Mouse (Mus musculus) forelimb bud, embryonic 11.5 days (tissue): ENCODE measurements around the gene Phyhd1.

Experiments used
- DNase-seq: peaks from one replicate; pipeline ENCODE4 v3.0.0-alpha.2; 2012; ENCODE audit warnings: low read depth, low spot score

The Phyhd1 gene

GRCm38 (mm10) chr2:30283193-30283592 is 17.2 kb downstream of the Phyhd1 start:
- no peak for DNase-seq

DNA sequence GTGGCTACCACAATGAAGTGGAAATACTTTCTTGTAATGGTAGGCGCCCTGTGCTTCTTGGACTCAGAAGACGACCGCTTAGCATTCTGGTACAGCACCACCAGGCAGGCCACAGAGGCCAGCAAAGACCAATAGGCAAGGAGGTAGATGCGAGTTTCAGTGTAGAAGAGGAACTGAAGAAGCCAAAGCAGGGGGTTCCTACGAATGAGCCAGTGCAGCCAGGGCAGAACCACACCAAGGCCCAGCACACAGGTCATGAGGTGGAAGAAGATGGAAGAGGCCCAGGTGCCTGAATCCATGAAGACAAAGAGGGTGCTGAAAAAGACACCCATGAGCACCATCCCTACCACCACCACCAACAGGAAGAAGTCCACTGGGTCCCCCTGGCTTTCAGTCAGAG is 19.0 kb downstream of the Phyhd1 start:
- DNase-seq, result no peak

DNA sequence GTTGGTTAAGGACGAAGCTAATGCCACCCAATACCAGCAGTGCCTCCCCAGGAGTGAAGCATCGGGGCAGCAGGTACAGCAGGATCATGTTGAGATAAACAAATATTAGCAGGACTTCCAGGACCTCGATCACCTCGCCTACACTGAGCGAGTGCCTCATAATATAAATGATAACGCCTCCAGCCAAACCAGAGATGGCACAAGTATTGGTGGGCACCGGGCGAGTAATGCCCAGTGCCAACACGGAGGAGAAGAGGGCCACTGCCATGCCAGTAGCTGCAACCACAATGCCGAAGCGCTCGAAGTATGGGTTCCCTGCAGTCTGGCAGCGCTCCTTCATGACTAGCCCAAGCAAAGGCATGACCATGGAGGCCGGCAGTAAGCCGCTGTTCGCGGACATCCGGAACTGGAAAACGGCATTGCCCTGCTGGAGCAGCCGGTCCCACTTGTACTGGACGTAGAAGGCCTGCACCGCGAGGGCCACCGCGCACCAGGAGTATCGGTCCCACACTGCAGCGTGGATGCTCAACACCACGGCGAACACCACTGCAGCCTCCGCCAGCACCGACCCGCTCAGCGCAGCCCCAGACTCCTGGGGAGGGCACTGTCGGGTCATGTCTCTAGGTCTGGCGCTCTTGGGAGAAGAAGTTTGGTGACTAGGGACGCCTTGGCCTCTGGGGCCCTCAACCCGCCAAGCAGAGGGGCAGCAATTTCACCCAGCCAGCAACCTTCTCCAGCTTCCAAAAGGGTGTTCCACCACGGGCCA is 19.6 kb downstream of the Phyhd1 start:
- DNase-seq, result no peak

GRCm38 (mm10) chr2:30286192-30287026 is 20.4 kb downstream of the Phyhd1 start, which contains the start of the genes Dolk and Nup188:
TSS of gene Dolk (minus strand) at chr2:30286334.
TSS of gene Nup188 (plus strand) at chr2:30286397.
- peak; percentile 95 for DNase-seq

GRCm38 (mm10) chr2:30287027-30287373 is 21.0 kb downstream of the Phyhd1 start:
- peak; percentile 45 for DNase-seq

DNA sequence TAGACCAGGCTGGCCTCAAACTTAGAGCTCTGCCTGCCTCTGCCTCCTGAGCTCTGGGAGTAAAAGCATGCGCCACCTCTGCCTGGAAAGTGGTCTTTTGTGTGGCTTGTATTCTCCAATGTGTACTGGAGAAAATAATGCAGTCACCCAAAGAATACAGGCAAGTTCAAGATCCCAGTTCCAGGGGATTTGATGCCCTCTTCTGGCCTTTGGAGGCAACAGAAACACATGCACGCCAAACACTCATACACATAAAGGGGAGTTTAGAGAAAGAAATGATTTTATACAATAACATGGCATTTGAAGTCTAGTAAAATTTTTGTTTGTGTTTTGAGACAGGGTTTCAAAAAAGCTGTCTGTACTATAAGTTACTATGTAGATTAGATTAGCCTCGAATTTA is 33.5 kb downstream of the Phyhd1 start:
- no peak for DNase-seq

- DNase-seq, result no peak
These were observed 34.0 kb downstream of the Phyhd1 start for GRCm38 (mm10) chr2:30299966-30300365.

DNA sequence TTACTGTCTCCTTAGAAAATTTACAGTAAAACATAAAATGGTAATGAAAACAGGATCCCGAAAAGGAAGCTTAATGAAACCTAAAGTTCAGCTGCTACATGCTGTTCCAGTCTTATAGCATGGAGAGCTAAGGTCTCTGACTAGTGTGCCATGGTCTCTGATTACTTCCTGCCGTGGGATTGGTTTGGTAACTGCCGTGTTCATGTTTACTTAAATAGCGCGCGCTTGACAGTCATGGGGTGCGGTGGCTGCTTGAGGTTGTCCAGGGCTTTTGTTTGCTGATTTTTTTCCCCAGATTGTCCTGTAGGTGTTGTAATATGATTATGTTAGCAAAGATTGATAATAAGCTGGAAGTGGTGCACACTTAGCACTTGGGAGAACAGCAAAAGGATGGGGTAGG is 40.1 kb downstream of the Phyhd1 start:
- DNase-seq, result no peak

DNA sequence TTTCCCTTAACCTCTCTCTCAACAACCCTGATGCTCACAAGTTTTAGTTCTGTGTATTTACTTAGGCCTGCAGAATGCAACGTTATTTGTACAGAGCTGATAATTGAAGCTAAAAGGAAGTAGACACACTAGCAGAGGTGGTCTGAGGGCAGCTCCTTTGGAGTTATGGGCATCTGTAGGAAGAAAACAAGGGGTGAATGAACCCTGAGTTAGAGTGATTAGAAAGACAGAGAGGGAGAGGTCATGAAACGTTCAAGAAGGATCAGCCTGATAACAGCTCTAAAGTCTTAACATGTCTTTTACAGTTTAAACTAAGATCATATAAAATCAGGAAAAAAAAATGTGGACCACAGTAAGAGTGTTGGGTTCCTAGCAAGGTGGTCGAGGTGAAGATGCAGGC is 43.3 kb downstream of the Phyhd1 start:
- no peak for DNase-seq

DNA sequence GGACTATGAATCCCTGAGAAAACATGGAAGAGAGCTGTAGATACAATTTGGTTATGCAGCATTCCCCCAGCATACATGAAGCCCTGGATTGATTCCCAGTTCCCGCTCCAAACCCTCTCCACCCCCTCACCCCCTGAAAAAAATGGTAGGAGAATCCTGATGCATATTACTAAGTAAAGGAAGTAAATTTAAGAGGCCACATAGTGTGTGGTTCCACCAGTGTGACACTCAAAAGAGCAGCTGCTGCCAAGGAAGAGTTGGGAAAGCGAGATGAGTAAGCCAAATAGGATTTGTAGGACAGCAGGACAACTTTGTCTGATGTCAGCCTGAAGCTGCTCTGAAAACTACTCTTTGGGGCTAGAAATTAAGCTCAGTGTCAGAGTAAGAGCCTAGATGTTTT is 45.5 kb downstream of the Phyhd1 start:
- DNase-seq, result no peak

GRCm38 (mm10) chr2:30316136-30316535 is 50.1 kb downstream of the Phyhd1 start:
- no peak for DNase-seq

GRCm38 (mm10) chr2:30316955-30317354 is 51.0 kb downstream of the Phyhd1 start:
- no peak for DNase-seq

GRCm38 (mm10) chr2:30319260-30319659 is 53.3 kb downstream of the Phyhd1 start:
- DNase-seq, result no peak

- no peak for DNase-seq
These were observed 57.1 kb downstream of the Phyhd1 start for GRCm38 (mm10) chr2:30323111-30323510.

- DNase-seq, result no peak
These were observed 59.3 kb downstream of the Phyhd1 start for GRCm38 (mm10) chr2:30325296-30325695.

DNA sequence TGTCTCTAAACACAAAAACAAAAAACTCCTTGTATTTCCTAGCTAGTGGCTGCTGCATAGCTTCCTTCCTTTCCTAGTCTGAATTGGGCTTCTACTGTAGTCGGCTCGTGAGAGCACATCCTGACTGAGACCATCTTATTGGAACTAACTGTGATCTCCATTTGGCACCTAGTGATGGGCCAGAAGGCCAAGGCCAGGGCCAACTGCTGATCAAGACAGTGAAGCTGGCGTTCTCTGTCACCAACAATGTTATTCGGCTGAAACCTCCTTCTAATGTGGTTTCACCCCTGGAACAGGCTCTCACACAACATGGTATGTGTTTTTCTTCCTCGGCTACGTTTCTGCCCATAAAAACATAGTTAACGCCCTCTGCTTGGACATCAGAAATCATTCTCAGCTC is 61.3 kb downstream of the Phyhd1 start:
- no peak for DNase-seq

GRCm38 (mm10) chr2:30328791-30329190 is 62.8 kb downstream of the Phyhd1 start:
- DNase-seq, result no peak
